Mouse (Mus musculus) stomach, embryonic 14.5 days (tissue): Measurements from ENCODE around the gene Blmh. TPM values are rescaled to one million over a fixed set of nuclear protein-coding genes. Genes with fewer than 3 reads are reported as not detected.

ENCODE experiments used
- ATAC-seq: fragments of 200-750 bp; cut with Nextera tagmentation; 2 replicates; pipeline ENCODE4 v1.8.0; 2017; ENCODE audit warnings: low read depth, moderate TSS enrichment; ENCODE audit not compliant: insufficient number of reproducible peaks, insufficient read depth, low FRiP score
- H3K27ac ChIP-seq: fragments of 300-500 bp; sonication (generic); 2 replicates; pipeline ENCODE4 v1.5.1; 2014; ENCODE audit warnings: mild to moderate bottlenecking, low read length, moderate library complexity, mixed read lengths
- H3K27me3 ChIP-seq: fragments of 300-500 bp; sonication (generic); 2 replicates; pipeline ENCODE4 v1.6.1; 2014; ENCODE audit warnings: low read length, control low read depth, mixed read lengths; ENCODE audit not compliant: control insufficient read depth, insufficient read depth
- H3K36me3 ChIP-seq: fragments of 300-500 bp; sonication (generic); 2 replicates; pipeline ENCODE4 v1.6.1; 2014; ENCODE audit warnings: mild to moderate bottlenecking, control low read depth, low read length, moderate library complexity, mixed read lengths; ENCODE audit not compliant: control insufficient read depth, insufficient read depth
- H3K4me1 ChIP-seq: fragments of 300-500 bp; sonication (generic); 2 replicates; pipeline ENCODE4 v1.6.1; 2014; ENCODE audit warnings: low read length, control low read depth, mixed read lengths; ENCODE audit not compliant: control insufficient read depth, insufficient read depth
- H3K4me2 ChIP-seq: fragments of 300-500 bp; sonication (generic); replicated peaks from 2 replicates; pipeline ENCODE4 v1.6.1; 2014; ENCODE audit warnings: low read depth, low read length, control low read depth
- H3K4me3 ChIP-seq: fragments of 300-500 bp; sonication (generic); 2 replicates; pipeline ENCODE4 v1.5.1; 2014; ENCODE audit warnings: low read depth, low read length, control low read depth
- H3K9ac ChIP-seq: fragments of 300-500 bp; sonication (generic); replicated peaks from 2 replicates; pipeline ENCODE4 v1.6.1; 2014; ENCODE audit warnings: low read depth, mild to moderate bottlenecking, control low read depth, low read length, moderate library complexity, mixed read lengths
- H3K9me3 ChIP-seq: fragments of 300-500 bp; sonication (generic); 2 replicates; pipeline ENCODE4 v1.6.1; 2016; ENCODE audit warnings: low read depth, low read length, control low read depth; ENCODE audit not compliant: control insufficient read depth
- WGBS: fragments of 180-500 bp; shearing (Covaris S2); extraction: QIAGEN DNeasy Blood & Tissue Kit; methylation state at CpG from one replicate; pipeline ENCODE4 v1.1.7; 2014; 5-methylcytosine and 5-hydroxymethylcytosine counted together
- polyA plus RNA-seq: library from polyadenylated mRNA; unstranded; fragments of >200 nt; fragmentation: Nextera tagmentation; extraction: Ambion mirVana; gene quantifications from 2 replicates; pipeline ENCODE4 v1.2.1, GENCODE M21; 2014

The Blmh gene
- polyA plus RNA-seq, 1 experiment from 2014 or later = 127 TPM

- 0 out of 2 replicates have a peak, but pooled peaks cover 18% of the 10 kb centered on the region for H3K27me3 ChIP-seq
- H3K4me3 ChIP-seq = peak overlapping the region; percentile 39
Measured at GRCm38 (mm10) chr11:76997305-76997704, 72.7 kb downstream of the Blmh start.

DNA sequence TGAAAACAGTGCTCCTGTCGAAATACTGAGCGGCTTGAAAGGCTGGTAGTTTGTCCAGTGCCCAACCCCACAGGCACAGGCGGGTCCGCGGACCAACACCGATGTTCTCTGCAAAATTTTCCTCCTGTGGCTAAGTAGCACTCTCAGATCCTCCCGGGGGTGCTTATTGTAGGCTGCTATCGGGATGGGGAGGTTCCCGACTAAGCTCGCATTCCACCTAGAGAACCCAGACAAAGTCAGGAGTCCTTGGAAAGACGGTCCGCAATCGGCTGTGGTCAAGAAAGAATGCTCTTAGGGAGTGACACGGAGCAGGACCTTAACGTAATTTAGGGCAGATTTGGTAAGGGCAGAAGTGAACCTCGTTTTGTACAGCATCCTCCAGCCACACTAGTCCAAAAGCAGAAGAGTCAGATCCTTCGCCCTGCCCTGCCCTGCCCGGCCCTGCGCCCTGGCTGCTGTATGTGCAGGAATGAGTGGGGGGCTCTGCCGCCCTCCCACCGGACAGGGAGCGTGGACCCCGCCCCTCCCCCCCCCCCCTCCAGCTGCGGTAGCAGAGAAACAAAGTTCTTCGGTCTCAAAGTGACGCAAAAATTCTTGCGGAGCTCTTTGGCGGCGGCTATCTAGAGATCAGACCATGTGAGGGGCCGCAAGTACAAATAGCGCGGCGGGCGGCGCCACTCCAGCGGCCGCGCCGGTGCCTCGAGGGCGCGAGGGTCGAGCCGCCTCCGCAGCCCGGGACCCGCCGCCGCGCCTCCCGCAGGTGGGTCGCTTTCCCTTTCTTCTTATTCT is 73.5 kb downstream of the Blmh start, which contains the start of gene Slc6a4:
Gene Slc6a4, plus strand, starts transcription at position 688 of the 789 bp plus-strand sequence.
- Histone ChIP-seq H3K9ac (no peak within 1 kb of the TSS; the same call in 1 of the 2 replicates), H3K9me3 (no peaks in the 10 kb centered on the region), H3K4me1 (peaks cover 13% of the 10 kb centered on the region), H3K27me3 (0 out of 2 replicates have a peak, but pooled peaks cover 18% of the 10 kb centered on the region), H3K4me3 (peak within 1 kb of the TSS; percentile 39), H3K27ac (no peak within 1 kb of the TSS), H3K4me2 (peak within 1 kb of the TSS; percentile 85), H3K36me3 (no peaks in the 10 kb centered on the region)
- WGBS = under 1% methylated on average over 52 of the region's 52 CpGs
- ATAC-seq = no peak

More at GRCm38 (mm10) chr11:76997305-76997704, 72.7 kb downstream of the Blmh start:
- Histone ChIP-seq H3K36me3 (no peaks in the 10 kb centered on the region), H3K9ac (no peak overlapping the region), H3K9me3 (no peaks in the 10 kb centered on the region), H3K4me1 (peaks cover 13% of the 10 kb centered on the region), H3K4me2 (peak overlapping the region; percentile 85), H3K27ac (no peak overlapping the region)
- under 1% methylated on average over 21 of the region's 21 CpGs for WGBS
- ATAC-seq = peak; percentile 59; the same call in 1 of the 2 replicates

DNA sequence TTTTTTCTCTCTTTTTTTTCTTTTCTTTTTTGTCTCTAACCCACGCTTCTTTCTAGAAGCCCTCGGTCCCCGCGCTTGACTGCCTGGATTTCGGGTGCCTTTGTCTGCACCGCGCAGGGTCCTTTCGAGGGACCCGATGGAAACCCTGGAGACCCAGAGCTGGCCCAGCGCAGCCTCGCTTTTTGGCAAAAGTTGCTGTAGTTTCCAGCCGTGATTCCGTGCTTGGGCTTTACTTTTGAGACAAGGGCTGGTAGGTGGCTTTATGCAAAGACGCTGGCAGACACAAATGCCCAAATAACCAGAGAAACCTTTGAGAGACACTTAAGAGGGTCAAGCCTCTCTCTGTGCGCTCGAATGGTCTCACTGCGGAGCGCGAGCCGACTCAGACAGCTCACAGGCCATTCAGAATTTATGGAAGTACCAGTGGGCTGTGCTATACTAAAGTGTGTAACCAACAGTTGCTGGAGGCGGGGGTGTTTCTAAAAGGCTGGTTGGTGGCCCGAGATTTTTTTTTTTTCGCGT is 74.2 kb downstream of the Blmh start:
- no peaks in the 10 kb centered on the region for H3K9me3 ChIP-seq
- 12% methylated on average over 24 of the region's 24 CpGs for WGBS
- ATAC-seq = no peak
- no peaks in the 10 kb centered on the region for H3K36me3 ChIP-seq
- peaks cover 13% of the 10 kb centered on the region for H3K4me1 ChIP-seq
- no peak overlapping the region for H3K9ac ChIP-seq
- 0 out of 2 replicates have a peak, but pooled peaks cover 18% of the 10 kb centered on the region for H3K27me3 ChIP-seq
- H3K4me2 ChIP-seq = peak overlapping the region; percentile 85
- H3K27ac ChIP-seq = no peak overlapping the region
- peak overlapping the region; percentile 39 for H3K4me3 ChIP-seq

DNA sequence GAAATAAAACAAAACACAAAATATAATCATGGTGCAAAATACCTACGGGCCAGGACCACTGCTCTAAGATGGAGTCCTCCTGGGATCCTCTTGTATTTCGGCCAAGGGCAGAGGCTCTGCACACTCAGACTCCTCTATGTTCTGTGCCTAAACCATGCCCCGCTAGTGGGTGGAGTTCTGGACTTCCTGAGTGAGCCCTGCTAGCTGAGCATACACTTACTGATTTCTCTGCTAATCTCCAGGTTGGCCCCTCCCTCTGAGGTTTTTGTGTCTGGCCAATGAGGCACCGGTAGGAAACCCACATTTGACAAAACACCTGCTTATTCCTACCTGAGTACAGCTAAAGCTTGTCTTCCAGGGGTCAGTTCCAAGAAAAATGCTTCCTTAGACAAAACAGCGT is 76.1 kb downstream of the Blmh start:
- Histone ChIP-seq H3K4me3 (no peak overlapping the region), H3K27me3 (0 out of 2 replicates have a peak, but pooled peaks cover 18% of the 10 kb centered on the region), H3K4me1 (peaks cover 13% of the 10 kb centered on the region), H3K9ac (no peak overlapping the region), H3K9me3 (no peaks in the 10 kb centered on the region), H3K4me2 (no peak overlapping the region), H3K27ac (no peak overlapping the region), H3K36me3 (no peaks in the 10 kb centered on the region)
- WGBS = 47% methylated on average over 5 of the region's 5 CpGs
- ATAC-seq = no peak

DNA sequence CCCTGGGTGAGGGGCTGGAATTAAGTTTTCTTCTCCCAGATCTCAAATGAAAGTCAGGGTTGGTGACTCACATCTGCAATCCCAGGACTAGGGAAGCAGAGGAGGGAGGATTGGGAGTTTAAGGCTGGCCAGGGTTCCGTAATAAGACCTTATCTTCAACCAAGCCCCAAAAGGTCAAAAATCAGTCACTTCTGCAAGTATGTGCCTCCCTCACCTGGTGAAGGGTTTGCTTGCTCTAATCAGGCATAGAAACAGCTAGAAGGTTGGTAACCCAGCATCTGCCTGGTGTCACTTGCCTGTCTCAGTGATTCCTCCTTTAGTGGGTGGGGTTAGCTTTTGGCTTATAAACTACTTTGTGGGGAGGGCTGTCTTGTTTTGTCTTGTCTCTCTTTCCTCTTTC is 77.8 kb downstream of the Blmh start:
- no peak for ATAC-seq
- Histone ChIP-seq H3K9me3 (no peaks in the 10 kb centered on the region), H3K9ac (no peak overlapping the region), H3K4me3 (no peak overlapping the region), H3K27ac (no peak overlapping the region), H3K36me3 (no peaks in the 10 kb centered on the region), H3K27me3 (0 out of 2 replicates have a peak, but pooled peaks cover 15% of the 10 kb centered on the region), H3K4me2 (no peak overlapping the region), H3K4me1 (peaks cover 13% of the 10 kb centered on the region)
- 43% methylated on average over 1 of the region's 1 CpGs for WGBS

GRCm38 (mm10) chr11:77005881-77006280 is 81.3 kb downstream of the Blmh start:
- H3K4me2 ChIP-seq = no peak overlapping the region
- ATAC-seq = no peak
- H3K4me1 ChIP-seq = no peaks in the 10 kb centered on the region
- H3K9me3 ChIP-seq = no peaks in the 10 kb centered on the region
- no peaks in the 10 kb centered on the region for H3K36me3 ChIP-seq
- no peak overlapping the region for H3K9ac ChIP-seq
- H3K27me3 ChIP-seq = no peaks in the 10 kb centered on the region
- no peak overlapping the region for H3K27ac ChIP-seq
- H3K4me3 ChIP-seq = no peak overlapping the region
- 53% methylated on average over 4 of the region's 4 CpGs for WGBS

DNA sequence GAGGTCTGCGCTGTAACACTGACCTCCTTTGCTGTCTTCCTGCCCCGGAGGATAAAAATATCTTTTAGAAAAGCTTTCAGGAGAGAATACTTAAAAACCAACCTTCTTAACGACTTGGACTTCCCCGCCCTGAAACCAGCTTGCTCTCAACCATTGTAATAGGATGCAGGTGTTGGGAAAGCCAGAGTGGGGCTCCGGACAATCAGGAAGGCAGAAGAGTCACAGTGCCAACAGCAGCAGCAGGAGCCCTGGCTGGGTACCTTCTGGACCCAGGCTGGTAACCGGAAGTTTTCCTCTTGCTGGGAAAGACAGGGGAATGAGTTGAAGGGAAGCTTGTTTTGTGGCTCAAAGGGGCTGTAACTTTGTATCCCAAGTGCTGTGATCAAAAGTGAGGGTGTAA is 82.0 kb downstream of the Blmh start:
- WGBS = 44% methylated on average over 6 of the region's 6 CpGs
- H3K36me3 ChIP-seq = no peaks in the 10 kb centered on the region
- no peak for ATAC-seq
- no peaks in the 10 kb centered on the region for H3K4me1 ChIP-seq
- no peak overlapping the region for H3K4me2 ChIP-seq
- no peak overlapping the region for H3K4me3 ChIP-seq
- no peak overlapping the region for H3K27ac ChIP-seq
- H3K27me3 ChIP-seq = no peaks in the 10 kb centered on the region
- H3K9ac ChIP-seq = no peak overlapping the region
- H3K9me3 ChIP-seq = no peaks in the 10 kb centered on the region

DNA sequence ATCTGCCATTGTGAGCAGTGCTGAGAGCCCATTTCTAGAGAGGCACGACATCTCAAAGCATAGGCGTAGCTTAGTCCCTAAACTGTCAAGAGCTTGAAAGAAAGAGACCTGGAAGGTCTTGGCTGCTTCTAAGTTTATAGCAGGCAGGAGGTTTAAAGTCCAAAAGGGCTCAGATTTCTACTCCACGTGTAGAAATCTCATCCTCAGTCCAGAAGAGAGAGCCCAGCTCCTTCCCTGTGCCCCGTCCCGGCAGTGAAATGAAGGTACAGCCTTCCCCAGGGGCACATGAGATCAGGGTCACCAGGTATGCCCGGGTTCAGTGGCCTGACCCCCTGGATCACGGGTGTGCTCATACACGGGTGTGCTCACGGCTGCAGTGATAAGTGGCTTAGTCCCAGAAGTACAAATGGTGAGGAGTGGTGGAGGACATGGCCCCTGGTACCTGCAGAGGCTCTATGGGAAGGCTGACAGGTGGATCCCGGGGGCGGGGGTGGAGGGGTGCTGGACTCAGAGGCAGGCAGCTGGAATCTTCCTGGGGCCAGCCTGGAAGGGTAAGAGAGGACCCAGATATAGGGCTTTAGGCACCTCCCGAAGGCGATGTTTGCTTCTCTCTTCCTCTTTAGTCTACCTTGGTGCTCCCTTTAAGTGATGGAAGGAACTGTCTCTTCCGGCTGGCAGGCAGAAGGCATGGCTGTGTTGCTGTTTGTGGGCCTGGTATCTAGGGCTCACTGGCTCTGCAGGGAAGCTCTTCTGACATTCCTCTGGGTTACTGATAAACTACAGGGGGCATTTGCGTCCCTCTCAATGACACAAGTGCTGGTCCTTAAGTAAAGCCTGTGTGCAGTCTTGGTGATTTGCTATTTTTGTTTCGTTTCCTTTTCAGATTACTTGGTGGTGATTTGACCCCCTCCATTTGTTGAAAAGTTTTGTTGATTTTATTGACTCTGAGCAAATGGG is 84.7 kb downstream of the Blmh start:
- WGBS = 59% methylated on average over 16 of the region's 16 CpGs
- Histone ChIP-seq H3K4me3 (no peak overlapping the region), H3K27me3 (no peaks in the 10 kb centered on the region), H3K36me3 (no peaks in the 10 kb centered on the region), H3K4me2 (no peak overlapping the region), H3K9ac (no peak overlapping the region), H3K27ac (no peak overlapping the region), H3K4me1 (no peaks in the 10 kb centered on the region), H3K9me3 (no peaks in the 10 kb centered on the region)
- ATAC-seq = no peak
